Mouse (Mus musculus) midbrain, embryonic 12.5 days (tissue): Measurements from ENCODE around the gene Fam83b. TPM values are rescaled to one million over a fixed set of nuclear protein-coding genes. Genes with fewer than 3 reads are reported as not detected.

Source experiments
- ATAC-seq: fragments of 200-750 bp; cut with Nextera tagmentation; 2 replicates; pipeline ENCODE4 v1.8.0; 2017; ENCODE audit warnings: low read depth, moderate TSS enrichment, moderate library complexity; ENCODE audit not compliant: low FRiP score
- H3K27ac ChIP-seq: fragments of 300-500 bp; sonication (generic); replicated peaks from 2 replicates; pipeline ENCODE4 v1.5.1; 2016; ENCODE audit warnings: mild to moderate bottlenecking
- H3K27me3 ChIP-seq: fragments of 300-500 bp; sonication (generic); 2 replicates; pipeline ENCODE4 v1.6.1; 2016; ENCODE audit warnings: mild to moderate bottlenecking
- H3K36me3 ChIP-seq: fragments of 300-500 bp; sonication (generic); 2 replicates; pipeline ENCODE4 v1.6.1; 2016
- H3K4me1 ChIP-seq: fragments of 300-500 bp; sonication (generic); 2 replicates; pipeline ENCODE4 v1.6.1; 2016
- H3K4me2 ChIP-seq: fragments of 300-500 bp; sonication (generic); replicated peaks from 2 replicates; pipeline ENCODE4 v1.6.1; 2016; ENCODE audit warnings: mild to moderate bottlenecking, moderate library complexity
- H3K4me3 ChIP-seq: fragments of 300-500 bp; sonication (generic); 2 replicates; pipeline ENCODE4 v1.5.1; 2016; ENCODE audit warnings: mild to moderate bottlenecking
- H3K9ac ChIP-seq: fragments of 300-500 bp; sonication (generic); replicated peaks from 2 replicates; pipeline ENCODE4 v1.6.1; 2016; ENCODE audit warnings: mild to moderate bottlenecking, moderate library complexity
- H3K9me3 ChIP-seq: fragments of 300-500 bp; sonication (generic); 2 replicates; pipeline ENCODE4 v1.6.1; 2016; ENCODE audit warnings: mild to moderate bottlenecking
- WGBS: fragments of 180-500 bp; shearing (Covaris S2); methylation state at CpG from one replicate; pipeline ENCODE4 v1.1.7; 2016; 5-methylcytosine and 5-hydroxymethylcytosine counted together
- polyA plus RNA-seq: library from polyadenylated mRNA; unstranded; fragments of >200 nt; fragmentation: Nextera tagmentation; extraction: Ambion mirVana; gene quantifications from 2 replicates; pipeline ENCODE4 v1.2.1, GENCODE M21; 2016

The Fam83b gene
- polyA plus RNA-seq, 1 experiment from 2014 or later: 0.26 TPM

DNA sequence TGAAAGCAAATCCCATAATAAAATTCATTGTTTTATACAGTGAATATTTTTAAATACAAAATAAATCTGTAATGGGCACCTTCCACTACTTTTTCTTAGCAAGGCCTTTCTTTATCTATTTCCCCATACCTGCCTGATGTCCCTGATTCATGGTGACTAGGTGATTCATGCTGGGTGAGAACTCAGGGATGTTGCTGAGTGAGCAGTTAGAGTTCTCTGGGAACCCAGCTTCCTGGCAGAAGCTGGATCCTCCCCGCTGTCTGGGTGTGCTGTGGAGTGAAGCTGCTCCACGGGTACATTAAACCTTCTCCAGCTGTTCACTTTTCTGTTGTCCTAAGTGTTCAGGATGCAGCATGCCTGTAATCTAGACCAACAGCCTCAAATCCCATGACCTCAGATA is 13.2 kb downstream of the Fam83b start:
- WGBS: 69% methylated on average over 2 of the region's 2 CpGs
- Histone ChIP-seq H3K4me1 (no peaks in the 10 kb centered on the region), H3K27me3 (no peaks in the 10 kb centered on the region), H3K4me3 (no peak overlapping the region), H3K9me3 (no peaks in the 10 kb centered on the region), H3K36me3 (no peaks in the 10 kb centered on the region), H3K9ac (no peak overlapping the region), H3K27ac (no peak overlapping the region), H3K4me2 (no peak overlapping the region)
- ATAC-seq: no peak

DNA sequence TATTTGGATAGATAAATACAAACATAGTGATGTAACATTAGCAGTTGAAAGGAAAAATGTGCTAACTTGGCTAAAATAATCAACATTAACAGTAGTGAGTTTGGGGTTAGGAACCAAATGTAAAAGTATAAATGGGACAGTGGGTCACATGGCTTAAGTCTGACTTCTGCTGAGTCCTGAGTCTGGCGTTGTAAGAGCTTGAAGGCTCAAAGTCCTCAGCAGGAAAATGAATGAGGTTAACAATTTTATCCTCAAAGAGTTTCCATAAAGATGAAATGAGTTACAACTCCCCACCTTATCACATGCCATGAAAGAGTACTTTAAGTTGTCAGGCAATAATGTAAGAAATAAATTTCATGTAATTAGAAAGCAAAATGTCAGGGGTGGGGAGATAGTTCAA is 13.8 kb downstream of the Fam83b start:
- Histone ChIP-seq H3K27me3 (no peaks in the 10 kb centered on the region), H3K36me3 (no peaks in the 10 kb centered on the region), H3K9me3 (no peaks in the 10 kb centered on the region), H3K27ac (no peak overlapping the region), H3K9ac (no peak overlapping the region), H3K4me1 (no peaks in the 10 kb centered on the region), H3K4me2 (no peak overlapping the region), H3K4me3 (no peak overlapping the region)
- no peak for ATAC-seq
- 79% methylated on average over 1 of the region's 1 CpGs for WGBS

DNA sequence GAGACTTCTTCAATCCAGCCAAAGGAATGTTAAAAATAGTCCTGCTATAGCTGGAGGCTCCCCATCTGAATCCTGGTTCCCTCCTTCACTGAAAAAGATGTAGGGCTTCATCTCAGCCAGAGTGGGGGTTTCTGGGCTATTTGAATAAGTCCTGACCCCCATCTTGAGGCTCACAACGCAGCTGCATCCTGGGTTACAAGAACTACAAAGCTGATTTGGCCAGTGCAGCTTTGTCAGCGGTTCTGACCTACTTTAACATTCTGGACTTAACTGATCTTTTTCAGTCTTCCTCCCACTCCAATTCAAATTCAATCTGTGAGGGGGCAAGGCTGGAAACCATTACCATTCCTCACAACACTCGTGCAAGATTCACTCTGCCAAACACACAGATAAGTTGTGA is 20.2 kb downstream of the Fam83b start:
- H3K36me3 ChIP-seq: no peaks in the 10 kb centered on the region
- no peak overlapping the region for H3K9ac ChIP-seq
- WGBS: 40% methylated on average over 3 of the region's 3 CpGs
- H3K4me1 ChIP-seq: no peaks in the 10 kb centered on the region
- H3K4me3 ChIP-seq: no peak overlapping the region
- no peaks in the 10 kb centered on the region for H3K9me3 ChIP-seq
- H3K4me2 ChIP-seq: no peak overlapping the region
- no peak for ATAC-seq
- no peaks in the 10 kb centered on the region for H3K27me3 ChIP-seq
- no peak overlapping the region for H3K27ac ChIP-seq

DNA sequence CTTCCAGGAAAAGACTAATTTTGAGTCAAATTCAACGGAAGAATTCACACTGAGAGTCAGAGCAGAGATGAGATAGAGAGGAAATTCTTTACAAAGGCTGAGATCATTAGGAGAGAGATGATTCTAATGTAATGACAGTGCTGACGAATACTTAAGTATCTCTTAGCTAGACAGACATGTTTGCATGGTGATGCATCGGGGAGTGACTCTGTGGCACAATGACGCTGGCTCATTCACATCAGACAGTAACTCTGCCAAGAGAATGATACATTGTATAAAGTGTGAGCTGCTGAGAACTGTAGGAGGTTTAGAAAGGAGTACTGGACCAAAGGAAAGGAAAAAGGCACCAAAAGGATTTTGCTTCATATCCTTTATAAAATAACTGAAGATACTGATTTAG is 26.2 kb downstream of the Fam83b start:
- no peak overlapping the region for H3K27ac ChIP-seq
- no peak overlapping the region for H3K4me3 ChIP-seq
- 82% methylated on average over 4 of the region's 4 CpGs for WGBS
- no peaks in the 10 kb centered on the region for H3K9me3 ChIP-seq
- H3K36me3 ChIP-seq: no peaks in the 10 kb centered on the region
- H3K4me1 ChIP-seq: no peaks in the 10 kb centered on the region
- H3K9ac ChIP-seq: no peak overlapping the region
- no peak for ATAC-seq
- no peaks in the 10 kb centered on the region for H3K27me3 ChIP-seq
- H3K4me2 ChIP-seq: no peak overlapping the region

DNA sequence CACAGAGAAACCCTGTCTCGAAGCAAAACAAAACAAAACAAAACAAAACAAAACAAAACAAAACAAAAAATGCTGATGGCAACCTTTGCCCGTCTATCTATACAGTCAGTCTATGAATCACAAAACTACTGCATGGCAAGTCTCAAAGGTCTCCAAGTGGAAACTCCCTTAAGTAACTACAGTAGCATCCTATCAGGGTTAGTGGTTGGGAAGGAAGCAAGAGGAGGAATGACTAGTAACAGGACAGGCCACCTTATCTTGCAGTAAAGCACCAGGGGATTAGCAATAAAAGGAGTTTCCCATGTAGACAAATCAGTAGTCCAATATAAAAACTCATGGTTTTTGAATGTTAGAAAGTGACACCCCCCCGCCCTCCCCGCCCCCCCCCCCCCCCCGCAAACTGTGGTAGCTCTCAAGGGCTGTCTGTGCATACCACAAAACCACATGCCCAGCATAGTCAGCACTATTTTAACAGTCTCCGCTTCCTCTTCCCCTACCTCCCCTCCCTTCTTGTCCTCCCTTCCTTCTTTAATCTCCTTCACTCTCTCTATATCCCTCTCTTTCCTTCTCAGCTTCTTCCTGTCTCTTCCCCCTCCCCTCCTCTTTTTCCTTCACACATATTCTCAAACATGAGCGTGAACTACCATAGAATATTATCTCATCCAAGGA is 26.8 kb downstream of the Fam83b start:
- ATAC-seq: no peak
- 88% methylated on average over 5 of the region's 7 CpGs for WGBS

DNA sequence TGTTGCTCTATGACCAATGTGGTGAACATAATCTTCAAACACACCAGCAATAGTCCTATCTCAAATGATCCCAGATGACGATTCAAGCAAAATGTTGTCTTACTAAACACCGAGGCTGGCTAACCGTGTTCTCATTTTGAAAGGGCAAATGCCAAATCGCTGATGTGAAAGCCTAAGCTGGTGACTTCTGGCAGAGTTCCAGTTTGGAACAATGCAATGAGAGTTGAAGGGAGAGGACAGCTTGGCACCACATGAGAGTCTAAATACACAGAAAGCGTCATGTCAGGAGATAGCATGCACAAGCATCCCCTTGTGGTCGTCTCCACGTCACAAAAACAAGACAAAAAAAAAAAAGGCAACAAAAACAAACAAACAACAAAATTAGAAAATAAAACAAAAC is 27.6 kb downstream of the Fam83b start:
- WGBS: 83% methylated on average over 7 of the region's 7 CpGs
- Histone ChIP-seq H3K27me3 (no peaks in the 10 kb centered on the region), H3K36me3 (no peaks in the 10 kb centered on the region), H3K9ac (no peak overlapping the region), H3K27ac (no peak overlapping the region), H3K4me3 (no peak overlapping the region), H3K9me3 (no peaks in the 10 kb centered on the region), H3K4me1 (no peaks in the 10 kb centered on the region), H3K4me2 (no peak overlapping the region)
- no peak for ATAC-seq

More for the DNA sequence above, 26.8 kb downstream of the Fam83b start:
- no peak overlapping the region for H3K4me2 ChIP-seq
- no peaks in the 10 kb centered on the region for H3K36me3 ChIP-seq
- H3K27me3 ChIP-seq: no peaks in the 10 kb centered on the region
- no peaks in the 10 kb centered on the region for H3K4me1 ChIP-seq
- no peak overlapping the region for H3K9ac ChIP-seq
- H3K9me3 ChIP-seq: no peaks in the 10 kb centered on the region
- H3K27ac ChIP-seq: no peak overlapping the region
- H3K4me3 ChIP-seq: no peak overlapping the region

DNA sequence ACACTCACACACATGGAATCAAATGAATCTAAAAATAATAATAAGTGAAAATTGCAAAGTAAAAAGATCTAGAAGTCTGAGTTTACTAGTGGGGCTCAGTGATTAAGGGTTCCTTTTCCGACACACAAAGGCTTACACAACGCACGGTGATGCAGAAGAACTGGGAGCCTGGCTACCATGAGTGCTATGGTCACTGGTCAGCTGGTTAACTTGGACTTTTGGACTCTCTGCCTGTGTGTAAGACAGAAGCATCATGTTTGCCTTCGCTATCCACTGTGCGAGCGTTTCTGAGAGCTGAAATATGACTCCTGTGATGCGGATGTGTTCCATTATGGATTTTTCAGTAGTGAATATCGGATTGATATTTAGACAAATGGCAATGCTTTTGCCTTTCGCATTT is 30.9 kb downstream of the Fam83b start:
- Histone ChIP-seq H3K27me3 (no peaks in the 10 kb centered on the region), H3K4me3 (no peak overlapping the region), H3K9ac (no peak overlapping the region), H3K4me1 (no peaks in the 10 kb centered on the region), H3K27ac (no peak overlapping the region), H3K36me3 (no peaks in the 10 kb centered on the region), H3K4me2 (no peak overlapping the region), H3K9me3 (no peaks in the 10 kb centered on the region)
- WGBS: 94% methylated on average over 9 of the region's 9 CpGs
- ATAC-seq: no peak

DNA sequence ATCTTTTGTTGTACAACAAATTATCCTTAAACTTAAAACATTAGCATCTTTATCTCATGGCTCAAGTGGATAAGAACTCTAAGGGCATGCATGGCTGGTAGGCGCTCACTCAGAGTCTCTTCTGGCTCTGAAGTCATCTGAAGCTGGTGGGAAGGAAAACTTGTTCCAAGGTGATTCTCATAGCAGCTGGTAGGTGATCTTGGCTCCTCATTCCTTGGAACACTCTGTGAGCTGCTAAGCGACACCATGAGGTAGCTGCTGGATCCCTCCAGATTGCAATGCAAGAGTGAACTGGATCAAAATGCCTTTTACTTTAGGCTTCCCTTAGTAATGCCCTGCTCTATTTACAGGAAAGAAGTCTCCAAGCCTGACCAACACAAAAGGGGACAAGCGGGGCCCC is 34.5 kb downstream of the Fam83b start:
- 94% methylated on average over 3 of the region's 3 CpGs for WGBS
- Histone ChIP-seq H3K4me2 (no peak overlapping the region), H3K9me3 (no peaks in the 10 kb centered on the region), H3K27me3 (no peaks in the 10 kb centered on the region), H3K4me1 (no peaks in the 10 kb centered on the region), H3K36me3 (no peaks in the 10 kb centered on the region), H3K4me3 (no peak overlapping the region), H3K27ac (no peak overlapping the region), H3K9ac (no peak overlapping the region)
- ATAC-seq: no peak

DNA sequence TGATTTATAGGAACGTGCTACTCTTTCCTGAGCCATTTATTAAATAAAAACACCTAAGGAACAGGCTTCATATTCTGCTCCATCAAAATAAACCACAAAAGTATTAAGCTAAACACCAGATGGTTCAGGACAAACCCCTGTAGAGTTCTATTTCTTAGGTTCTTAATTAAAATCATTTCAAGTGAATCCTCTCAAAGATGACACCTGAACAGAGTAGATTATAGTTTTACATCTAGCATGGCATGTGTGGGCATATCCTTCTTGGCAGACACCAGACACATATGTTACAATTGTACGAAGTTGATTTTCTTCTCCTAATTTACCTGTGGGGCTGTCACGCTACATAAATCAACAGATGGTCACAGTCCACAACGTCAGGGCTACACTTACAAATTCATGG is 35.5 kb downstream of the Fam83b start:
- H3K27ac ChIP-seq: no peak overlapping the region
- no peak overlapping the region for H3K4me3 ChIP-seq
- no peaks in the 10 kb centered on the region for H3K36me3 ChIP-seq
- no peaks in the 10 kb centered on the region for H3K9me3 ChIP-seq
- ATAC-seq: no peak
- no peak overlapping the region for H3K9ac ChIP-seq
- no peaks in the 10 kb centered on the region for H3K4me1 ChIP-seq
- H3K27me3 ChIP-seq: no peaks in the 10 kb centered on the region
- 88% methylated on average over 4 of the region's 4 CpGs for WGBS
- H3K4me2 ChIP-seq: no peak overlapping the region

DNA sequence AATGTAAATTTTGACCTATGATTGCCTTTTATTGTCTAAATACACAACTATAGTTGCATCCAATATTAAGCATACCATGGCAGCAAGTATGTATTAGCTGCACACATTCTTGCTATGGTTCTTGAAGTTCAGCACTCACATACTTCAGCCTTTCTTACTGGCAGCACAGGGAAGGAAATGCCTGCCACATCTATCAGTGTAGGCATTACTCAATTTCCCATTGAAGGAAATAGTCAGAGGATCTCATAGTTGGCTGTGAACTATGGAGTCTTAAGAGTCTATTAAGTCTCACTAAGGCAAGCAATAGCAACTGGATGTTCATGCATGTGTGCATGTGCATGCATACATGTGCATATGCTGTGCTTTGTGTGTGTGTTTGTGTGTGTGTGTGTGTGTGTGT is 41.3 kb downstream of the Fam83b start:
- no peak for ATAC-seq
- H3K4me1 ChIP-seq: no peaks in the 10 kb centered on the region
- H3K36me3 ChIP-seq: no peaks in the 10 kb centered on the region
- H3K9me3 ChIP-seq: no peaks in the 10 kb centered on the region
- H3K9ac ChIP-seq: no peak overlapping the region
- H3K27me3 ChIP-seq: no peaks in the 10 kb centered on the region
- no peak overlapping the region for H3K4me2 ChIP-seq
- H3K4me3 ChIP-seq: no peak overlapping the region
- H3K27ac ChIP-seq: no peak overlapping the region

DNA sequence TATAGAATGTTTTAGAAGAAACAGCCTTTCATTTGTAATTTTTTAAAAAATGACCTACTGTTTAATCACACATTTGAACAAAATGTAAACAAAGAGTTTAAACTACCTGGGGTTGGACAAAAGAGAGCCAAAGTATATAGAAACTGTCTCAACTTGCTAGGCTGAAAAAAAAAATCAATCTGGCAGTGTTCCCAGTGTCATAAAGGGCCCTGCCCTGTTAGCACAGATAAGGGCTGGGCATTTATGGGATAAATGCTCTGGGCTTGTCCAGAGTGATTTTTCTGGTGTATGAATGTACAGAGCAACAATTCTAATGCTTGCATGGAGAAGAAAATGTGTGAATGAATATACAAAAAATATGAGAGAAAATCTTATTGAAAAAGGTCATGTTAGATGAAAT is 43.8 kb downstream of the Fam83b start:
- no peak overlapping the region for H3K9ac ChIP-seq
- H3K36me3 ChIP-seq: no peaks in the 10 kb centered on the region
- H3K27me3 ChIP-seq: no peaks in the 10 kb centered on the region
- H3K9me3 ChIP-seq: no peaks in the 10 kb centered on the region
- no peak for ATAC-seq
- H3K4me1 ChIP-seq: no peaks in the 10 kb centered on the region
- no peak overlapping the region for H3K4me2 ChIP-seq
- H3K4me3 ChIP-seq: no peak overlapping the region
- H3K27ac ChIP-seq: no peak overlapping the region

DNA sequence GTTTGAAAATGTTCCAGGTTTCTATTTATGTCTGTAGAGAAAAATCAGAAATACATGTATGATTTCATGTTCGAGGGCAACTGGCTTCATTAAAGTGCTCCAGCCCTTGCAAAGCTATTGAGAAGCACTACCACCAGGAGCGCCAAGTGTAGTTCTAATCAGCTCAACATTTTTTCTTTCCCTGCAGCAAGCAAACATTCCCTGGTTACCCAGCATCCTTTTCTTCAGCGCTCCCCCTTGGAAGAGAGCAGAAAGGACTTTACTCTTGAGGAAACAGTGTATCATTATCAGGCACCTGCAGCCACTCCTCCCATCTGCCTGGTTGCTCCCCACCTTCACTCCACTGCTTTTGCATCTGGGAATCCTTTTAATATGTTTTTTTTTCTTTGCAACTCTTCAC is 45.3 kb downstream of the Fam83b start:
- WGBS: 74% methylated on average over 3 of the region's 3 CpGs
- Histone ChIP-seq H3K27me3 (no peaks in the 10 kb centered on the region), H3K27ac (no peak overlapping the region), H3K4me3 (no peak overlapping the region), H3K4me2 (no peak overlapping the region), H3K9me3 (no peaks in the 10 kb centered on the region), H3K9ac (no peak overlapping the region), H3K36me3 (no peaks in the 10 kb centered on the region), H3K4me1 (no peaks in the 10 kb centered on the region)
- no peak for ATAC-seq

DNA sequence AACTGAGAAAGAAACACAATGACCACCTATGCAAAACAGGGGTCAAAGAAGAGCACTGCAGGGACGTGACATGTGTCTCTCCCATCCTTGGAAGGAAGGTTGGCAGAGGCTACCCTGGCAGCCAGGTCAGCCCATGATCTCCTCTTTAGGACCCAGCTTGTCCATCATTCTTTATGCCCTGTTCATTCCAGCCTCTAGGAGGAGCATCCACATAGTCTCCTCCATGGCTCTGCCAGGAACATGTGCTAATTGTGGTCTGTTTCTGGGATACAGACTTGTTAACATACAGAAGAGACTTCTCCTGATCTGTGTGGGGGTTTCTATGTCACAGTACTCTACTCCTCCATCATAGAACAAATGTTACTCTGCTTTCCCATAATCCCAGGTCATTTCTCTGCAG is 48.3 kb downstream of the Fam83b start:
- H3K9ac ChIP-seq: no peak overlapping the region
- 63% methylated on average over 1 of the region's 1 CpGs for WGBS
- ATAC-seq: no peak
- H3K9me3 ChIP-seq: no peaks in the 10 kb centered on the region
- H3K4me1 ChIP-seq: no peaks in the 10 kb centered on the region
- H3K4me2 ChIP-seq: no peak overlapping the region
- H3K36me3 ChIP-seq: no peaks in the 10 kb centered on the region
- no peak overlapping the region for H3K27ac ChIP-seq
- H3K27me3 ChIP-seq: no peaks in the 10 kb centered on the region
- no peak overlapping the region for H3K4me3 ChIP-seq
